Mouse (Mus musculus): ENCODE data around the gene Il22.
A peak's percentile ranks its signal among the peaks of the same experiment; 100 is the strongest.
"Not testable (repeated sequence)": the region's sequence is repeated elsewhere in the genome, so short reads cannot be mapped to it uniquely, and the experiment has no call there.

Il22 gene

GRCm38 (mm10) chr10:118204642-118205041, at the start of gene Il22:
Il22 (plus strand) TSS chr10:118204942.
- DNase-seq (ENCODE audit: low spot score in 2 of 2), result no peak

- DNase-seq (ENCODE audit: low spot score in 2 of 2), result no peak
These were observed 48.8 kb upstream of the Il22 start for GRCm38 (mm10) chr10:118155932-118156331.

- DNase-seq (ENCODE audit: low spot score in 2 of 2), result peak; percentile 59 to 69
These were observed 43.6 kb upstream of the Il22 start for GRCm38 (mm10) chr10:118161131-118161530.

- DNase-seq (ENCODE audit: low spot score in 2 of 2), result no peak
These were observed 35.5 kb upstream of the Il22 start for GRCm38 (mm10) chr10:118169212-118169611.

GRCm38 (mm10) chr10:118172416-118172815, 32.3 kb upstream of the Il22 start:
- no peak for DNase-seq (ENCODE audit: low spot score in 2 of 2)

GRCm38 (mm10) chr10:118172876-118173275, 31.9 kb upstream of the Il22 start:
- DNase-seq (ENCODE audit: low spot score in 2 of 2), result no peak

GRCm38 (mm10) chr10:118175542-118175941, 29.2 kb upstream of the Il22 start:
- not testable (repeated sequence) for DNase-seq (ENCODE audit: low spot score in 2 of 2)

- no peak for DNase-seq (ENCODE audit: low spot score in 2 of 2)
These were observed 26.0 kb upstream of the Il22 start for GRCm38 (mm10) chr10:118178735-118179151.

- no peak for DNase-seq (ENCODE audit: low spot score in 2 of 2)
These were observed 25.5 kb upstream of the Il22 start for GRCm38 (mm10) chr10:118179265-118179664.

- not testable (repeated sequence) for DNase-seq (ENCODE audit: low spot score in 2 of 2)
These were observed 9.6 kb upstream of the Il22 start for GRCm38 (mm10) chr10:118195150-118195549.

- DNase-seq (ENCODE audit: low spot score in 2 of 2), result not testable (repeated sequence)
These were observed 11.1 kb downstream of the Il22 start for GRCm38 (mm10) chr10:118215719-118216393.

- not testable (repeated sequence) for DNase-seq (ENCODE audit: low spot score in 2 of 2)
These were observed 22.9 kb downstream of the Il22 start for GRCm38 (mm10) chr10:118227629-118228028.

- DNase-seq (ENCODE audit: low spot score in 2 of 2), result not testable (repeated sequence)
These were observed 27.9 kb downstream of the Il22 start for GRCm38 (mm10) chr10:118232607-118233006.

- DNase-seq (ENCODE audit: low spot score in 2 of 2), result not testable (repeated sequence)
These were observed 35.9 kb downstream of the Il22 start, which contains the start of gene Gm32717 for GRCm38 (mm10) chr10:118240680-118241079. Gm32717 (minus strand) TSS chr10:118240780.

- peak; percentile 24 to 29 for DNase-seq (ENCODE audit: low spot score in 2 of 2)
These were observed 44.4 kb downstream of the Il22 start for GRCm38 (mm10) chr10:118249006-118249595.

- peak; percentile 34 to 47 for DNase-seq (ENCODE audit: low spot score in 2 of 2)
These were observed 46.1 kb downstream of the Il22 start for GRCm38 (mm10) chr10:118250852-118251295.

GRCm38 (mm10) chr10:118258388-118258787, 53.6 kb downstream of the Il22 start, which contains the start of gene Gm32802:
Gm32802 (plus strand) TSS chr10:118258688.
- DNase-seq (ENCODE audit: low spot score in 2 of 2), result not testable (repeated sequence)
